Mouse (Mus musculus) cerebellum, adult 2 months (tissue): ENCODE data around the gene Uba6.

Experiments used
- CTCF ChIP-seq: fragments of 200-500 bp; IDR thresholded peaks from 2 replicates; pipeline ENCODE4 v1.5.1; 2011; ENCODE audit warnings: low read depth, mild to moderate bottlenecking, control low read depth, low read length, moderate library complexity, borderline replicate concordance; ENCODE audit not compliant: insufficient read depth
- POLR2A ChIP-seq: fragments of 200-500 bp; IDR thresholded peaks from 2 replicates; pipeline ENCODE4 v1.6.1; 2011; ENCODE audit warnings: low read length, control low read depth, borderline replicate concordance; ENCODE audit not compliant: insufficient read depth

GRCm38 (mm10) chr5:86128749-86129148, 43.9 kb downstream of the Uba6 start:
- TF ChIP-seq CTCF (no peak), POLR2A (no peak)
